Mouse (Mus musculus) right cerebral cortex, postnatal 36 days (tissue): ENCODE data around the gene Syne3.

Source experiments
- DNase-seq, 2 experiments: peaks; one replicate each; pipeline ENCODE4 v3.0.0; 2022; ENCODE audit warnings: low spot score in 2 of 2, mixed read lengths in 1 of 2

The Syne3 gene

GRCm38 (mm10) chr12:105025947-105026586 is 16.5 kb upstream of the Syne3 start:
- DNase-seq, result no peak

- DNase-seq, result peak; percentile 51 to 57
These were observed 15.8 kb upstream of the Syne3 start for GRCm38 (mm10) chr12:105025271-105025946.

- DNase-seq, result no peak
These were observed 13.2 kb upstream of the Syne3 start for GRCm38 (mm10) chr12:105022776-105023175.

- no peak for DNase-seq
These were observed 12.5 kb upstream of the Syne3 start for GRCm38 (mm10) chr12:105022141-105022540.

- DNase-seq, result no peak
These were observed 11.9 kb upstream of the Syne3 start for GRCm38 (mm10) chr12:105021441-105022069.

GRCm38 (mm10) chr12:105019359-105020219 is 10.0 kb upstream of the Syne3 start:
- DNase-seq, result no peak

- no peak for DNase-seq
These were observed 7.0 kb upstream of the Syne3 start for GRCm38 (mm10) chr12:105016639-105017038.

GRCm38 (mm10) chr12:105016199-105016598 is 6.6 kb upstream of the Syne3 start:
- no peak for DNase-seq

- peak; percentile 62 to 70 for DNase-seq
These were observed 3.5 kb upstream of the Syne3 start for GRCm38 (mm10) chr12:105013065-105013464.

GRCm38 (mm10) chr12:105012314-105012713 is 2.7 kb upstream of the Syne3 start:
- DNase-seq, result no peak

- no peak for DNase-seq
These were observed 2.0 kb upstream of the Syne3 start for GRCm38 (mm10) chr12:105011589-105011988.

- DNase-seq, result no peak
These were observed 693 bp upstream of the Syne3 start for GRCm38 (mm10) chr12:105010213-105010790.

- DNase-seq, result no peak
These were observed 844 bp downstream of the Syne3 start for GRCm38 (mm10) chr12:105008752-105009178.

GRCm38 (mm10) chr12:105008150-105008549 is 1.5 kb downstream of the Syne3 start:
- DNase-seq, result no peak

GRCm38 (mm10) chr12:105005715-105005972 is 4.0 kb downstream of the Syne3 start:
- no peak for DNase-seq

GRCm38 (mm10) chr12:105004956-105005714 is 4.5 kb downstream of the Syne3 start:
- DNase-seq, result no peak

- no peak for DNase-seq
These were observed 5.9 kb downstream of the Syne3 start for GRCm38 (mm10) chr12:105003715-105004114.

GRCm38 (mm10) chr12:105003158-105003557 is 6.5 kb downstream of the Syne3 start:
- no peak for DNase-seq

GRCm38 (mm10) chr12:105002340-105003132 is 7.1 kb downstream of the Syne3 start:
- no peak for DNase-seq

GRCm38 (mm10) chr12:105001317-105001716 is 8.3 kb downstream of the Syne3 start:
- no peak for DNase-seq
